Mouse (Mus musculus) embryo, embryonic 10.5 days (tissue): ENCODE results near the gene Arl10.

ENCODE experiments used
- DNase-seq: peaks from one replicate; pipeline ENCODE4 v3.0.0-alpha.2; 2015; ENCODE audit warnings: low spot score

The Arl10 gene

GRCm38 (mm10) chr13:54574854-54575481, at the start of gene Arl10:
Gene Arl10 (plus strand): TSS chr13:54575015.
- DNase-seq = peak; percentile 88

DNA sequence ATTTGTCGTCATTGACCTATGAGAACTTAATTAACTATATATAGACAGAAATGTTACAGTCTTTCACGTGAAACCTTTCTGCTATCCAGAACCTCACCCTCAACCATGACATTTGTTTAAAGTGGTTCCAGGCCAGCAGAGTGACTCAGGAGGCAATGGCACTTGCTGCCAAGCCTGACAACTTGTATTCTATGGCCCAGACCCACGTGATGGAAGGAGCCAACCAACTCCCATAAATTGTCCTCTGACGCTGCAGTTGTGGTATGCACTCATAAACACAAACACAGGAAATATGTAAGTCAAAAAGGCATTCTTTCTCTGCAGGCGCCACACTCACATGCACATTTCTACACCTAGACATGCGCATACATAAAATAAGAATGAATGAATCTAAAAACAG, 47.7 kb upstream of the Arl10 start:
- no peak for DNase-seq

DNA sequence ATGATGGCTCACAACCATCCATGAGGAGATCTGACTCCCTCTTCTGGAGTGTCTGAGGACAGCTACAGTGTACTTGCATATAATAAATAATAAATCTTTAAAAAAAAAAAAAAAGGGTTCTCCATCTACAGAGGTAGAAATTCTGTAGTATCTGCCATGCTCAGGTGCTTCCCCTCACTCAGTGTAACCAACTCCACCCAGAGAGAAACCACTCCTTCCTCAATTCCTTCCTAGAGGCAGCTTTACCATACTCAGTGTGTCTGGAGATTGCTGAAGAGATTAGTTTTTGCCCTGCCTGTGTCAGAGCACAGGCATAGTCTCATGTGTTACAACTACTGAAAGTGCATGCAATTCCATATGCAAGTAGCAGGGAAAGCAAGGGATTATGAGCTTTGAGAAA, 42.7 kb upstream of the Arl10 start:
- no peak for DNase-seq

DNA sequence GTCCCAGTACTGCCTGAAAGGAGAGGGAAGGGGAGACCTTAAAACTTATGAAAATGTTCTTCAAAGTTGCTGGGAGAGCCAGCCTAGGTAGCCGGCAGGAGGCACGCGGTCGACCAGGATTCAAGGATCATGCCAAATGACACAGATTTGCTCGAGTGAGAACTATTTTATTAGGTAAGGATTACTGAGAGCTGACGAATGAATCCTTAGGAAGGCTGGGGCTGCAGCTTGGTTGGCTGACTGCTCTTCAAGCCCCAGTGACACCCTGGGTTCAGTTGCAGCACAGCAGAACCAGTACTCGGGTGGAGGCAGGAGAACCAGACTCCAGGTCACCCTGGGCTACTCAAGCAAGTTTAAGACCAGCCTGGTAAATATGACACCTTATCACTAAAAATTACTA, 26.8 kb upstream of the Arl10 start:
- no peak for DNase-seq

GRCm38 (mm10) chr13:54556176-54556575, 18.6 kb upstream of the Arl10 start:
- no peak for DNase-seq

GRCm38 (mm10) chr13:54556796-54557195, 18.0 kb upstream of the Arl10 start:
- DNase-seq = no peak

GRCm38 (mm10) chr13:54557652-54558051, 17.2 kb upstream of the Arl10 start:
- DNase-seq = no peak

GRCm38 (mm10) chr13:54559656-54560055, 15.2 kb upstream of the Arl10 start:
- DNase-seq = no peak

DNA sequence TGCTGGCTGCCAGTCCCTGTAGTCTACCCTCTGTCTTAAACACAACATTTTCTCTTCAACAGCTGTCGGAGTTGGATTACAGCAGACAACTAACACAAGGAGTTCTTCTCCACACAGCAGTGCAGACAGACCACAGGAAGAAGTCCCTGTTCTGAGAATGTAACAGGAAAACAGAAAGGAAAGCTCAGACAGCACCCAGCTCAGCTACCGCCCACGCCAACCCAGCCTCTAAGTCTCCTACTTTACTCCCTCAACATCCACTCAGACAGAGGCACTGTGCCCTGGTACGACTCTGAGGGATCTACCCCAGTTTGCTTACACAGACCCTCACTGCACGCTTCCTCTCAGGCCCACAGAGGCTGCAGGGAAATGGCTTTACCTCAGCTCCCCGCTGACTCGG, 14.2 kb upstream of the Arl10 start:
- DNase-seq = no peak

DNA sequence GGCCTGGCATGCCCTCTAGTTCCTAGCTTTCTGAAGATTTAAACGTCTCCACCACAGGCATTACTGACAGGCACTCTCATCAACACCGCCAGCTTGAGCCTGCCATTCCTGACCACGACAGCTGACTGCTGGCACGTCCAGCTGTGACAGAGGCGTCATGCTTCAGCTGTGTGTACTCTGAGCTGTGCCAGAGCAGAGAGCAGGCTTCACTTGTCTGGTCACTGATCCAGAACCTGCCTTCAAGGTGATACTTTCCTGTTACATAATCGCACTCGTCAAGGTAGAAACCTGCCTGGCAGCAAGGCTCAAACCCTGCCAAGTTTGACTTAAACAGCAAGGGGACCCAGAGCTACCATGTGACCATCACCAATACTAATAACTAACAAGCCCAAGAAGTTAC, 12.3 kb upstream of the Arl10 start:
- no peak for DNase-seq

DNA sequence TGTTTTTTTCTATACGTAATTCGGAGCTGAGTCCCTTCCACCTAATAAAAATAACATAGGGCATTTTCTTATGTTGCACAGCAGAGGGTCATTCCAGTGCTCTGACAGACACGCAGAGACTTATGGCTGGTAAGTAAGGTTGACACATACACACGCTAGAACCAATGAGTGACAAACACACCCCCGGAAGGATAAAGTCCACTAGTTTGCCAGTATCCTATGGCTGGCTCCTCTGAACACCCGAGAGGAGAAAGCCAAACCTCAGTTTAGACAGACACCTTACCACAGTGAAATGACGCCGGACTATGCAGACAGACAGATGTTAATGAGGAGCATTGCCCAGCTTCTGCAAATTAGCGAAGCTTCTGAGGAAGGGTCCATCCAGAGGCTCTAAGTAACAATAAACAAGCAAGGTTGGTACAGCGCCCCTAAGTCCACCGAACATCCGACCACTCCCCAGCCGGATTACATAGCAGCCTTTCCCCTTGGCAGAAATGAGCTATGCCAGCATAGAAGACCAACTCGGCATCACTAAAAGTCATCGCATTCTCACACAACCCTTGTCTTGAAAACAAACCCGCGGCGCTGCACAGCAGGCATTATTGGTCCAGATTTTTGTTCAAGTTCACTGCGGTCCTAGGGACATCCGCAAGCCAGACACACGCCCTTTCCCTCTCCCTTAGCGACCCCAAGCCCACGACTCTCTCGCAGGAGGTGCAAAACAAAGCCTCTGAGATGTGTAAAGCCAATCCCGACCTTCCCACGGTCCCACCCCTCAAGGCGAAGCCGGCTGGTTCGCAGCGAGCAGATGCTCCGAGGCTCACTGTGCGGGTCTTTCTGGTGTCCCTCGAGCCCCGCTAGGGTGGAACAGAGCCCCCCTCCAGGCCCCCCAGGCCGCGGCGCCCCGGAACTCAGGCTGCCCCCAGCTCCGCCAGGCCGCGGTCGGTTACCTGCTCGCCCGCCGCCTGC, 10.3 kb upstream of the Arl10 start:
- peak; percentile 36 for DNase-seq

- peak; percentile 99 for DNase-seq
Measured at GRCm38 (mm10) chr13:54565201-54565581, 9.6 kb upstream of the Arl10 start, which contains the start of gene 4833439L19Rik. Gene 4833439L19Rik (minus strand): TSS chr13:54565435.

DNA sequence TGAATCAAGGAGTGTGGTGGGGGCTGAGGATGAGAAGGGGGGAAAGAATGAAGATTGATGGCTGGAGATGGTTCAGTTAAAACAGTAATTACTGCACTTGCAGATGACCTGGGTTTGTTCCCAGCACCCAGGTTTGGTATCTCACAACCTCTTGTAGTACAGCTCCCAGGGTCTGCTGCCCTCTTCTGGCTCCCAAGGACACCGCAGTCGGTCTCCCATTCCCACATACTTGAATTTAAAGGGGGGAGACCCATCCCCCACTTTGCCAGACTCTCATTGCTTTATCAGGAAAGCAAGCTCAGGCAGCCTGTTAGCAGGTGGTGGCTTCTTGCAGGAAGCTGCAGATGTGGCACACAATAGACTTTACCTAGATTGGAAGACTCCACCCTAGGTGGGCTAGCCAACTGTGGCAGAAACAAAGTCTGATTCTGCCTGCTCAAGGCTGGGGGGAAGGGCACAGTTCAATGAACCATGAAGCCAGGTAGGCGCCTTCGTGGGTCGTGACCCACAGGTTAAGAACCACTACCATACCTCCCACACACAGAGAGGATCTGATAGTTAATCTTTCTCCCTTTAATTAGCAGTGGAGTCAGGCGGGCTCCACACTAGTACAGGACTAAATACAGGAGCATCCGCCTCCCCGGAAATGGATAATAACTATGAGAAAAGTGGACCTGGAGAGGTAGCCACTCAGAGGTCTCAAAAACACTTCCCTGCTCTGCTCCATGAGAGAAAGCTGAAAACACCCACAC, 9.0 kb upstream of the Arl10 start:
- DNase-seq = peak; percentile 74

DNA sequence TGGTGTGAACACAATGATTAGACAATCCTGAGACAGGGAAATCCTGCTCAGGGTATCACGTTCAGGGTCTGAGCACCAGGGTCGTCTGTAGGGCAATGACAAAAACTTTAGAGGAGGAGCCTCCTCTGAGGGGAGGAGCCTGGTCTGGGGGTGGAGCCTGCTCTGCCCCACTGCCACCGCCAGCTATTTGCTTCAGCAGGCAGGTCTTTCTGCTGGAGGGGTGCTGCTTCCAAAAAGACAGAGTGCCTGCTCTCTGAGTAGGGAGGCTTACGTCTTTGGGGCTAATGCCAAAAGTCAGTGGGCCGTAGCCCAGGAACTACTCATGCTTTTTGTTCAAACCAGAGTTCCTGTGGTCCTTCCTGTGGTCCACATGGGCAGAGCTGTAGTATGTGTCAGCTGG, 6.4 kb upstream of the Arl10 start:
- DNase-seq = no peak

DNA sequence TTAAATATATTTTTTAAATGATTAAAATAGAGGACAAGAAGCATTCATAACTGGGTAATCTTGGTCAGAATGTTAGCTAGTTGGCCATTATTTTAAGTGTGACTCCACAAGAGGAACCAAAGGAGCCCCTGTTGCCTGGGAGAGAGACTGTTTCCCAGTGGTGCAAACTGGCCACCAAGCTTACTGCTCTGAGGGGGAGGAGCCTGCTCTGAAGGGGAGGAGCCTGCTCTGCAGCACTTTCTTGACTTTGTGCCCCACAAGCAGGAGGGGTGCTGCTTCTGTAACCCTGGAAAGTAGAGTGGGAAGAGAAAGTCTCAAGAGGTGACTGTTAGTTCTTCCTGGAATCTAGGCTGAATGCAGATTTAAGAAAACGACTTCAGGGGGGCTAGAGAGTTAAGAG, 5.5 kb upstream of the Arl10 start:
- DNase-seq = no peak

DNA sequence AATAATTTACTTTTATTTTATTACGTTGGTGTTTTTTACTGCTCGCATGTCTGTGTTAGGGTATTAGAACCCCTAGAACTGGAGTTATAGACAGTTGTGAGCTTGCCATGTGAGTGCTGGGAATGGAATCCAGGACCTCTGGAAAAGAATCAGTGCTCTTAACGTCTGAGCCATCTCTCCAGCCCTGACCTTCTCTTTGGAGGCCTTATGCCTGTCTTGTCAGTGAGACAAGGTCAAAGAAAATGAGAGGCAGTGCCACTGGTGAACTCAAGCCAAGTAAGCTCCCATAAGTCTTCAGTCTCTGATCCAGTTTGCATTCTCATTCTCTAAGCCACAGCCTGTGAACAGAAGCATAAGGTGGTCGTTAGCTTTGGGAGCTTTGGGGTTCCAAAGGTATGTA, 4.1 kb upstream of the Arl10 start:
- no peak for DNase-seq

GRCm38 (mm10) chr13:54571637-54572036, 3.2 kb upstream of the Arl10 start:
- no peak for DNase-seq

DNA sequence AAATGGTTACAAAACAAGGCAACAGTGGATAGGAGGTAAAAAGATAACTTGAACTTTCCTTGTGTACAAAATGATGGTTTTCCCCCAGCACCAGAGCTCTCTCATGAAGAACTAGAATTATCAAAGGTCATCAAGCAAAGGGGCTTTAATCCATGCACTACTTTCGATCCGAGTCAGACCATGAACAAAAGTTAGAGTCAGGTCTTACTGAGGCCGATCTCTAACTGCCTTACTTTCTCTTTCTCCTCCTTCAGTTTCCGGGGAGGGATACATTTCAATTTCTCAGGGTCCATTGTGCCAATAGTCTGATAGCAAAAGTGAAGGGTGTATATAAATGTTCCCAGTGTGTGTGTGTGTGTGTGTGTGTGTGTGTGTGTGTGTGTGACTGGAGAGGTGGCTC, 2.2 kb upstream of the Arl10 start:
- no peak for DNase-seq

DNA sequence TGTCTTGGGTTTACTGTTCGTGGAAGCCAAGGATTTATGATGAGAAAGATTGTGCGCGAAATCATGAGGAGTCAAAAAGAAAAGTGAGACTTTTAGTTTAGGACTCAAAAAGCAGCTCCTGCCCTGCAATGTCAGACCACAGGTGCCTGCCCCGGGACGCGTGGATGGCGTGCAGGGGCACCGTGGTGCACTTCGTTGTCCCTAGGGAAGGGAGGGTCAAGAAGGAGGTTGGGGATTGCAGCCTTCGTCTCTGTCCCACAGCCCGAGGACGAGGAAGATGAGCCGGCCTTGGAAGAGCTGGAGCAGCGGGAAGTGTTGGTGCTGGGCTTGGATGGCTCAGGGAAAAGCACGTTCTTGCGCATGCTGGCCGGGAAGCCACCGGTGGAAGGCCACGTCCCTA, 674 bp downstream of the Arl10 start:
- no peak for DNase-seq

GRCm38 (mm10) chr13:54577652-54578507, 3.1 kb downstream of the Arl10 start:
- DNase-seq = no peak

DNA sequence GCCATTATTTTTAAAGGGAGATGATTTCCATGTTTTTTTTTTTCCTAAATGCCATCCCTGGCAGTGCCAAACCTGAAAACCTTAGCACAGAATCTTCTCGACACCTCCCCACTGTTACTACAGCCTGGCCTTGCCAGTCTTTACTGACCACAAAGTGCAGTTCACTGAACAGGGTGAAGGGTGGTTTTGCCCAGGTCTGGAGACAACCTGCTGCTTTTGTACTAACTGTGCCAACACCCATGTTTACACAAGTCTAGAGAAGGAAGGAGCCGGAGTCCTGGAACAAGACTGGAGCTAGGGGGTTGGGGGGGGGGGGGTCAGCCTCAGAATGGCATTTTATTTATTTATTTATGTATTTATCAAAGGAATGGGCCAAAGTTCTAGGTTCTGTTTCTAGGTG, 6.6 kb downstream of the Arl10 start:
- DNase-seq = no peak

DNA sequence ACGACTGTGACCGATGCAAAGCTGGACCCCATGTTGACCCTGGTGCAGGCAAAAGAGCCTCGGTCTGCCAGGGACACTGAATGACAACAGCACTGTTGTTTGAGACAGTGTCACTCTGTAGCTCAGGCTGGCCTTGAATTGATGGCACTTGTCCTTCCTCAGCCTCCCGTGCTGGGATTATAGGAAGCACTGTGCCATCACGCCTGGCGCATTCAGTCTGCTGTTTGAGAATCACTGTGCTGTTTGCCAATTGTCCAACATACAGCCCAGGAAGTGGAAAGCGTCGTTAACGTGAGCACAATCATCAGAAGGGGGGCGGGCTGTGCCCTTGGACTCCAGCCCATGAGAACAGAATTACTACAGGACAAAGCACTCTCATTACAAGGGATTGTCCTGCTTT, 7.3 kb downstream of the Arl10 start:
- DNase-seq = no peak
